Mouse (Mus musculus) ES-E14 (cell line): ENCODE measurements around the gene Fntb. TPM values are rescaled to one million over a fixed set of nuclear protein-coding genes. Genes with fewer than 3 reads are reported as not detected.

ENCODE experiments used
- DNase-seq: peaks from one replicate; pipeline ENCODE4 v3.0.0-alpha.2; 2013; ENCODE audit warnings: low read depth, low spot score
- H3K27ac ChIP-seq: 2 replicates; pipeline ENCODE4 v1.5.1; 2012; ENCODE audit warnings: low read depth, mild to moderate bottlenecking, low read length, moderate library complexity, mixed read lengths; ENCODE audit not compliant: poor library complexity, insufficient read depth, severe bottlenecking
- H3K36me3 ChIP-seq: 2 replicates; pipeline ENCODE4 v1.6.1; 2012; ENCODE audit warnings: mild to moderate bottlenecking, low read length, moderate library complexity, mixed read lengths; ENCODE audit not compliant: control insufficient read depth, poor library complexity, insufficient read depth, severe bottlenecking
- H3K4me1 ChIP-seq, 2 experiments: fragments of 150-350 bp in 1 of 2; sonication (generic) in 1 of 2; 2 replicates each; pipeline ENCODE4 v1.6.1; 2012; ENCODE audit warnings: low read length in 2 of 2, mild to moderate bottlenecking in 1 of 2, mixed read lengths in 1 of 2; ENCODE audit not compliant: control insufficient read depth in 2 of 2, insufficient read depth in 2 of 2, poor library complexity in 1 of 2
- H3K4me3 ChIP-seq, 2 experiments: fragments of 150-350 bp in 1 of 2; sonication (generic) in 1 of 2; 2 replicates each; pipeline ENCODE4 v1.5.1; 2012; ENCODE audit warnings: low read length in 2 of 2, low read depth in 1 of 2, mild to moderate bottlenecking in 1 of 2, mixed read lengths in 1 of 2; ENCODE audit not compliant: insufficient read depth in 1 of 2, poor library complexity in 1 of 2, severe bottlenecking in 1 of 2
- H3K9ac ChIP-seq: 2 replicates; pipeline ENCODE4 v1.6.1; 2012; ENCODE audit warnings: low read depth, mild to moderate bottlenecking, low read length, mixed read lengths; ENCODE audit not compliant: poor library complexity, insufficient read depth, severe bottlenecking
- H3K9me3 ChIP-seq: fragments of 150-350 bp; sonication (generic); 2 replicates; pipeline ENCODE4 v1.6.1; 2012; ENCODE audit warnings: low read depth, mild to moderate bottlenecking, low read length; ENCODE audit not compliant: control insufficient read depth, insufficient read depth
- CHD2 ChIP-seq: IDR thresholded peaks from 2 replicates; pipeline ENCODE4 v1.6.1; 2014; ENCODE audit warnings: mild to moderate bottlenecking, low read depth, low read length, inconsistent platforms
- HCFC1 ChIP-seq: IDR thresholded peaks from 2 replicates; pipeline ENCODE4 v1.6.1; 2012; ENCODE audit warnings: low read length, inconsistent platforms, borderline replicate concordance; ENCODE audit not compliant: insufficient read depth
- MAFK ChIP-seq: IDR thresholded peaks from 2 replicates; pipeline ENCODE4 v1.6.1; 2014; ENCODE audit warnings: mild to moderate bottlenecking, low read depth, low read length, inconsistent platforms; ENCODE audit not compliant: insufficient read depth
- ZC3H11A ChIP-seq: IDR thresholded peaks from 2 replicates; pipeline ENCODE4 v1.6.1; 2012; ENCODE audit warnings: low read depth, mild to moderate bottlenecking, inconsistent platforms, low read length, borderline replicate concordance
- ZNF384 ChIP-seq: IDR thresholded peaks from 2 replicates; pipeline ENCODE4 v1.6.1; 2012; ENCODE audit warnings: low read depth, low read length, inconsistent platforms
- in situ Hi-C, 2 experiments: fragments of 600-800 bp; cut with MboI; formaldehyde crosslinking; loops; one replicate each; pipeline ENCODE4 v1.15.1; 2025; ENCODE audit warnings: low sequenced_read_pairs in 2 of 2, inconsistent platforms in 1 of 2; ENCODE audit not compliant: unreplicated experiment in 2 of 2
- total RNA-seq: library from RNA; depleted of rRNA; stranded (reverse); fragments of 300-350 nt; gene quantifications from 2 replicates; pipeline ENCODE4 v1.2.3, GENCODE M21; 2012

Gene Fntb
- total RNA-seq, 1 experiment = 24.0 TPM

DNA sequence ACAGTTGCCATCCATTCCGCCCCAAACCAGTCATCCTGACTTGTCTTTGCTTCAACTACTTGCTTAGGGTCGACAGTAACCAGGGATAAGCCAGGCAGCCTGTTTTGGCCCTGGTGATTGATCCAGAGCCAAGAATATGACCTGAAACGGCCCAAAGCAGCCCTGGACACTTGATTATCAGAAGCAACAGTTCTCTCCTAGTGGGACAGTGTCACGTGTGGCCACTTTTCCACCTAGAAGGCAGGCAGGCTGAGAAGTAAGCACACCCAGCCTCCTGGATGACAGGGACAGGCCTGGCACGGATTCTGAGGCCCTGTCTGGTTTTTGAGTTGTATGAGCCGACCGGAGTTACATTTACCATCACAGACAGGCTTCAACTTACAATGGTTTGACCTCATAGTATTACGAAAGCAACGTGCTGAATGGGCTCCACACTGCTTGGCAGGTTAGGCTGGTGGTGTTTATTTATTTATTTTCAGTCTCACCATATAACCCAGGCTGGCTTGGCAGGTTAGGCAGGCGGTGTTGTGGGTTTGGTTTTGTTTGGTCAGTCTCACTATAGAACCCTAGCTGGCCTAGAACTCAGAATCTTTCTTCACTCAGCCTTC, 161.1 kb downstream of the Fntb start:
- no peak for DNase-seq
- no peak overlapping the region for H3K27ac ChIP-seq
- in situ Hi-C loops = no loop called here
- H3K4me1 ChIP-seq = peaks cover 0 to 2% of the 10 kb centered on the region in 2 experiments; a peak in 2 of 4 replicates
- H3K9ac ChIP-seq = no peak overlapping the region
- TF ChIP-seq MAFK (no peak), ZNF384 (no peak)
- no peak overlapping the region for H3K4me3 ChIP-seq
- H3K36me3 ChIP-seq = no peaks in the 10 kb centered on the region
- H3K9me3 ChIP-seq = no peaks in the 10 kb centered on the region

GRCm38 (mm10) chr12:76927012-76927411, 161.6 kb downstream of the Fntb start:
- Histone ChIP-seq H3K9ac (no peak overlapping the region), H3K9me3 (no peaks in the 10 kb centered on the region), H3K27ac (no peak overlapping the region), H3K36me3 (no peaks in the 10 kb centered on the region), H3K4me3 (no peak overlapping the region), H3K4me1 (peaks cover 2 to 3% of the 10 kb centered on the region in 2 experiments; a peak in 1 of 4 replicates)
- in situ Hi-C loops = no loop called here
- no peak for DNase-seq
- TF ChIP-seq ZNF384 = no peak
- no peak for TF ChIP-seq ZC3H11A
- TF ChIP-seq MAFK = no peak
- no peak for TF ChIP-seq HCFC1
- no peak for TF ChIP-seq CHD2

DNA sequence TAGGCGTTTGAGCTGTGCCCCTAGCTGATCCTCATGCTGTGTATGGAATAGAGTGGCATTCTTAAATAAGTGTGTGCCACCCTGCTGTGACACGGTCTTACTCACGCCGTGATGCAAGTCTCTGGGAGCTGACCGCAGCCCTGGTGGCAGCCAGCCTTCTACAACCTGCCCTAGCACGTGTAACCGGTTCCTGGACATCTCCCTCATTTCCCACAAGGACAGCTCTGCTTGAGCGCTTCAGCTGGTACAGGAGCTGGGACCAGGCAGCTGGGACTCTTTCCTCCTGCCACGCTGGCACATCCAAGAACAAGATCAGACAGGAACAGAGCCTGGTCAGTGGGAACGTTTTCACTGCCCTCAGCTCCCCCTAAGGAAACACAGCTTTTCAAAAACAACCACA, 162.2 kb downstream of the Fntb start:
- Histone ChIP-seq H3K4me3 (no peak overlapping the region), H3K27ac (no peak overlapping the region), H3K4me1 (peaks cover 4 to 6% of the 10 kb centered on the region in 2 experiments; a peak in 2 of 4 replicates), H3K9me3 (no peaks in the 10 kb centered on the region), H3K36me3 (peaks cover 2% of the 10 kb centered on the region; the same call in 1 of the 2 replicates), H3K9ac (no peak overlapping the region)
- no peak for DNase-seq
- TF ChIP-seq CHD2 = no peak
- in situ Hi-C loops = no loop called here

- H3K4me3 ChIP-seq = no peak overlapping the region
- no peak for DNase-seq
- peaks cover 2% of the 10 kb centered on the region; the same call in 1 of the 2 replicates for H3K36me3 ChIP-seq
- no peak overlapping the region for H3K27ac ChIP-seq
- no peaks in the 10 kb centered on the region for H3K9me3 ChIP-seq
- peaks cover 9 to 10% of the 10 kb centered on the region in 2 experiments; a peak in 3 of 4 replicates for H3K4me1 ChIP-seq
- in situ Hi-C loops = no loop called here
- TF ChIP-seq ZNF384 = no peak
- no peak for TF ChIP-seq HCFC1
- no peak for TF ChIP-seq ZC3H11A
- no peak for TF ChIP-seq CHD2
- no peak for TF ChIP-seq MAFK
- H3K9ac ChIP-seq = no peak overlapping the region
Observed at GRCm38 (mm10) chr12:76930177-76930576, 164.8 kb downstream of the Fntb start.
